Mouse (Mus musculus): Measurements from ENCODE around the gene Mrvi1.

The Mrvi1 gene

DNA sequence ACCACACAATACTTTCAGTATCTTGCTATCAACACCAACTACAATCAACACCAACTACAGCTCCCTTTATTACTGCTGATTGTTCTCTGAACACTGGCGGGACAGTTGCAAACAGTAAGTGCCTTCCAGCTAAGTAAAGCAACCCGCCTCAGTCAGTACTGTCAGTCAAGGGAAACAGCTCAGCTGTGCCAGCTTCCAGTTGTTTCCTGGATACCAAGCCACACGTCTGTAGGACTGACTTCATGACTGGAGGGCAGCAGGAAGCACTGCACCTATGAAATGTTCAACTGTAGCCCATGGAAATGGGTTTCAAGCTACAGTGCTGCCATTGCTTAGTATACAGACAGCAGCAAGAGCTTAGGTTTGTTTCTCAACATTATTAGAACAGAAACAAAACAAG lies 147.7 kb downstream of the Mrvi1 start:
- in situ Hi-C loops (cut with MboI, MseI): no loop called here

DNA sequence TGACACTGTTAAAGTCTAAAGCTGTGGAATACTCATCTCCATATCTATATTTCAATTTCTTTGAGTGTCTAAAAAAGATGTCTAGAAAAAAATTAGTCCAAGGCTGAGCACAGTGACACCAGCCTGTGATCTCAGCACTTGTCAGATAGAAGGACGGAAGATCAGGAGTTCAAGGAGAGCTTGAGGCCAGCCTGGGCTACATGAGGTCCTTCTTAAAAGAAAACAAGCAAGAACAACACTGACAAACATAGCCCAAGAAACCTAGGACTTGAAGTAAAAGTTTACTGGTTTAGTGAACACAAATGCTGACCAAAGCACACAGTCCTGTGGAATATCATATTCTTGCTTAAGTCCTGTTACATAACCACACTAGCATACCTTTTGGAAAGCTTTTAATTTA lies 148.2 kb downstream of the Mrvi1 start:
- in situ Hi-C loops (cut with MboI, MseI): no loop called here

DNA sequence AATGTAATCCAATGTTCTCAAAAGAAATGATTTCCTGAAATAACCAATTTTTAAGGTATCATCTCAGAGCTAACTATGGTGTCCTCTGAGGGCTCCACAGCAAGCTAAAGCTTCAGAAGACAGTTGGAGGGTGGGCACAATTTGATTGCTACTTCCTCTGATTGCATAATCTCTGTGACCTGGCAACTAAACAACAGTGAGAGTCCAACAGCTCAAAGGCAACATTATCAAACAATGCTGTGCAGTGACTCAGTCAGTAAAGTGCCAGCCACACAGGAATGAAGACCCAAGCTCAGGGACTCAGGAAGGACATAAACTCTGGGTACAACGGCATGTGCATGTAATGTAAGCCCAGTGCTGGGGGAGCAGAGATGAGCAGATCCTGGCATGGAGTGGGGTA lies 149.2 kb downstream of the Mrvi1 start:
- in situ Hi-C loops (cut with MboI, MseI): no loop called here

DNA sequence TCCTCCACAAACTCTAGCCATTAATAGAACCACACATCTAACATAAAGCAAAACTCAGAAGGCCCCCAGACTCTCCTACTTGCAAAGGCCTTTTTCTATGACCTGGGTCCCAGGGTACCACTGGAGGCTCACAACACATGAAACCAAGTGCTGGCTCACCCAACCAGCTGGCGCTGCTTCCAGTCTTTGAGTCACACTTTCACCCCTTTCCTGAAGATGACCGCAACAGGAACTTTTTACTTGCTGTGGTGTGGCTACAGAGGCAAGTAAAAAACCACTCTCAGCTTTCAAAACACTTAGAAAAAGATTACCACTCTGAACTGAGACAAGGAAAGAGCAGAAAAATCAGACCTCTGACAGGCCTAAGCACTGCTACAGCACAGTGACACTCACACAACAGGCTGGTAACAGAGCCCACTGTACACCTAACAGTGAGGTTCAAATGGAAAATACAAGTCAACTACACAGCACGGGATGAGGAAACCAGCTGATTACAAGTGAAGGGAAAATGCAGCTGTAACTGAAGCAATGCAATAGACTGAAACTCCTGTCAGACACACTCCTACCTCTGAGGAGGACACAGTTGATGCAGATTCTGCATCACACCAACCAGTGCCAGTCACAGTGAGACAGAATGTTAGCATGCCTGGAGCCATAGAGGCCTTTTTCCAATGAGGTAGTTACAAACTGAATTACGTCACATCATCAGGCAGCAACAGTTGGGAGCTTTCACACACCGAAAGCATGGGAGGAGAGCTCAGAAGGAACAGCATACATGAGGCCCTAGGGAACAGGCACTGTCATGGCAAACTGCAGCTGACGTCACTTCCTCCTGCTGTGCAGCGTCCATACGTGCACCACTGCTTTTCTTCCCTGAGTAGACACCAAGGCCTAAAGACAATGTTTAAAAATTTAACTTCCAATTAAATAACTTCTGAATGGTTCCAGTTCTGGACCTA lies 158.0 kb downstream of the Mrvi1 start:
- in situ Hi-C loops (cut with MboI, MseI): no loop called here

DNA sequence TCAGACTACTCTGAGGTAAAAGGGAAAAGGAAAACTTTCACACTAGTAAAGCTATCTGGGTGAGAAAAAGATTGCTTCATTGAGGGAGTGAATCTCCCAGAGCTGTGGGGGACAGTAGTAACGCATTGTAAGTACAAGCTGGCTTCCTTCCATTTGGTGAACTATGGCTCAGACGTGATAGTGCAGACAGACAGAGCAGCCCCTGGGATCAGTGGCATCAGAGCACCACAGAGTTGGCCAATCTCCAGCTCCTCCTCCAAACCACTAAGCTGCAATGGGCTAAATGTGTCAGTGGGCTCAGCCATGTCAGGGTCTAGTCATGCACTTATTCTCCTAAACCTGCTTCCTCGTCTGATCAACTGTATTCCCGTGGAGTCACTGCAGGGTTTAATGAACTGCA lies 158.7 kb downstream of the Mrvi1 start:
- in situ Hi-C loops (cut with MboI, MseI): no loop called here

DNA sequence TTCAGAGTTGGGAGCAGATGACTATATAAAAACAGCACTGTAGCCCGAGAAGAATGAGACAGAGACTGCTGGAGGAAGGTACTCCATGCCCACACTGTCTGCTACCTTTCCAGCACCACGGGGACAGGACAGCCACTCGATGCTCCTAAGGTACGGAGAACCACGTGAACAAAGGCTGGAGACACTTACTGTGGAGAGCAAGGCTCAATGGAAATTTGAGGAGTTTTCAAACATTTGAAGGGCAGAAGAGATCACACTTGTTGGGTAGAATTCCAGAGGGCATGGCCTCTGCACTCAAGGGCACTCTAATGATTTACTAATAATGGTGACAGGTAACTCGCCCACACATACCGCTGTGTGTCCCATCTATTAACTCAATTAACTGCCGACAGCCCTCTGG lies 159.2 kb downstream of the Mrvi1 start:
- in situ Hi-C loops (cut with MboI, MseI): no loop called here

DNA sequence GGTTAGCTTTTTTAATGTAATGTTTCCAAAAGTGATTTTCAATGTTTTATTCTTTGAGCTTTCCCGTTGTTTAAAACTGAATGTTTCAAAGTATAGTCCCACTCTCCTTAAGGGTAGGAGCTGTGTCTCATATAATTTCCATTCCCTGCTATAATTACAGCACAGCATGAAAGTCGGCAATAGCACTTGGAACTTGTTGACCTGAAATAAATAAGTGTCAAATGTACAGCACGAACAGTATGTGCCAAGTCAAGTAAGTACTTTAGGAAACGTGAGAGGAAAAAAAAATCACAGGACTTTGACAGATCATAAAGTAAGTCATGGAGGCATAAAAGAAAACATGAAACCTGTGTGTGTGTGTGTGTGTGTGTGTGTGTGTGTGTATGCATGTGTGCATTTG lies 160.2 kb downstream of the Mrvi1 start:
- in situ Hi-C loops (cut with MboI, MseI): no loop called here

DNA sequence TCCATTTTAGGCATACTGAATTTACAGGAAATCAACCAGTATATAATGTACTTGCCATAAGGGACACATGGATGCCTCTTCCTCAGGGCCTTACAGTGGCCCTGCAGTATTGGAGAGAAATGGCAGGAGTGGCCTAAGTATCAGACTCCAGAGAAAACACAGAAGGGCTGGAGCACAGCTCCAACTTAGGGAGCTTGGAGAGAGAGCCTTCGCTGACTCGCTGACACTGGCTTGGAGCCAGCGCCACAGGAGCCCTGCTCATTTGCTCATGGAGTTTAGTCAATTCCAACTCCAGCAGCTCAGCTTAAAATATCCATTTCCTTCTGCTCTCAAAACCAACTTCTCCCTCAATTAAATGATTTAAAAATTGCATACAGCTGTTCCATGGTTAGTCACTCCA lies 160.6 kb downstream of the Mrvi1 start:
- in situ Hi-C loops (cut with MboI, MseI): no loop called here

DNA sequence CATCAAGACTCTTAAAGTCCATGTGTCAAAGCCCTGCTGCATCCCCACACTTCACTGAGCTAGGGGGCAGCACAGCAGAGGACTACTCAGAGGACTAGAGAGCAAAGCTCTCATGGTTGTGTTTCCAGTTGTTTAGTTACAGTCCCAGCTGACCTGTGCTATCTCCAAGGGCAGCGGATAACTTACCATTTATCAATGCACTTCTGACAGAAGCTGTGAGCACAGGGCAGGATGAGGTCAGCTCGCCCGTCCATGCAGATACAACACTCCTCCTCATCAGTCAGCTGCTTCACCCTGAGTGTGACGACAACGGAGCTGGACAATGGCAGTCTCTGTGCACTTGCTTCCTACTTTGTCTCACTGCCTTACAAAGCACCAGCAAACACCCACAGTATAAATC lies 161.2 kb downstream of the Mrvi1 start:
- in situ Hi-C loops (cut with MboI, MseI): no loop called here

DNA sequence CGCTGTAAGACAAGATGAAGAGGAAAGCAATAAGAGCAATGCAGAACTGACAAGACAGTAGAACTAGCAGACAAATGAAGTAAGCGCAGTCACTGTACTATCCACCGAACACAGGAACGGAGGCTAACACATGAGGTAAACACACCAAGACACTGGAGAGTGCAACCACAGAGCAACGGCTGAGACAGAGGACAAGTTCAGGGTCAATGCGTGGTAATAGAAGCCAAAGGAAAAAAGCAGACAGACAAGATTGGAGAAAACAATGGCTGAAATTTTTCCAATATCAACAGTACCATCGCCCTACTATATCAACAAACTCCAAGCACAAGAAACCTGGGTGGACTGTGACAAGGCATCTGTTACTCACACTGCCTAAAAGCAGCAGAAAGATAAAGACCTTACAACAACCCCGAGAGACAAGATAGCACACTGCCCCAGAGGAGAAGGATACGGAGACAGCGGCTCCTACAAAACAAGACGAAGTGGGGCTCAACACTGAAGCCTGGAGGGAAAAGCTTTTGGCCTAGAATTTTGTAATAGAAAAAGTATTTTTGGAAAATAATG lies 163.4 kb downstream of the Mrvi1 start:
- in situ Hi-C loops (cut with MboI, MseI): loop anchor here (5.0 kb wide), 2 partner anchors 108 to 198 kb away; no protein-coding TSS in a partner anchor
